Mouse (Mus musculus) heart, embryonic 15.5 days (tissue): ENCODE measurements around the gene Pfdn4. TPM values are rescaled to one million over a fixed set of nuclear protein-coding genes. Genes with fewer than 3 reads are reported as not detected.
"Not testable (repeated sequence)": the region's sequence is repeated elsewhere in the genome, so short reads cannot be mapped to it uniquely, and the experiment has no call there.

ENCODE experiments used
- ATAC-seq: fragments of 200-750 bp; cut with Nextera tagmentation; replicated peaks from 2 replicates; pipeline ENCODE4 v1.8.0; 2017; ENCODE audit warnings: low read depth, moderate TSS enrichment; ENCODE audit not compliant: insufficient number of reproducible peaks, insufficient read depth, low FRiP score
- H3K27ac ChIP-seq: fragments of 300-500 bp; sonication (generic); 2 replicates; pipeline ENCODE4 v1.5.1; 2015; ENCODE audit warnings: mild to moderate bottlenecking, inconsistent platforms
- H3K27me3 ChIP-seq: fragments of 300-500 bp; sonication (generic); 2 replicates; pipeline ENCODE4 v1.6.1; 2015; ENCODE audit warnings: inconsistent platforms
- H3K36me3 ChIP-seq: fragments of 300-500 bp; sonication (generic); 2 replicates; pipeline ENCODE4 v1.6.1; 2015; ENCODE audit warnings: mild to moderate bottlenecking, inconsistent platforms
- H3K4me1 ChIP-seq: fragments of 300-500 bp; sonication (generic); replicated peaks from 2 replicates; pipeline ENCODE4 v1.6.1; 2015; ENCODE audit warnings: inconsistent platforms
- H3K4me2 ChIP-seq: fragments of 300-500 bp; sonication (generic); 2 replicates; pipeline ENCODE4 v1.6.1; 2015; ENCODE audit warnings: inconsistent platforms, mild to moderate bottlenecking, moderate library complexity
- H3K4me3 ChIP-seq: fragments of 300-500 bp; sonication (generic); 2 replicates; pipeline ENCODE4 v1.5.1; 2015; ENCODE audit warnings: mild to moderate bottlenecking, inconsistent platforms
- H3K9ac ChIP-seq: fragments of 300-500 bp; sonication (generic); 2 replicates; pipeline ENCODE4 v1.6.1; 2015; ENCODE audit warnings: mild to moderate bottlenecking, inconsistent platforms
- H3K9me3 ChIP-seq: fragments of 300-500 bp; sonication (generic); replicated peaks from 2 replicates; pipeline ENCODE4 v1.6.1; 2016; ENCODE audit warnings: inconsistent platforms
- WGBS: fragments of 180-500 bp; shearing (Covaris S2); methylation state at CpG from one replicate; pipeline ENCODE4 v1.1.7; 2015; ENCODE audit warnings: mixed read lengths; 5-methylcytosine and 5-hydroxymethylcytosine counted together
- polyA plus RNA-seq: library from polyadenylated mRNA; unstranded; fragments of >200 nt; fragmentation: Nextera tagmentation; extraction: Ambion mirVana; gene quantifications from 2 replicates; pipeline ENCODE4 v1.2.1, GENCODE M21; 2015

The Pfdn4 gene
- polyA plus RNA-seq: 38.9 and 50.7 TPM in 2 replicates

GRCm38 (mm10) chr2:170496154-170496930 lies at the start of gene Pfdn4:
Pfdn4 (plus strand) TSS chr2:170496428.
- 2% methylated on average over 46 of the region's 46 CpGs for WGBS
- peaks cover 96% of the 10 kb centered on the region for H3K27me3 ChIP-seq
- peak within 1 kb of the TSS; percentile 47 for H3K4me2 ChIP-seq
- H3K36me3 ChIP-seq: no peaks in the 10 kb centered on the region
- ATAC-seq: no peak
- H3K27ac ChIP-seq: no peak within 1 kb of the TSS
- no peak within 1 kb of the TSS for H3K9ac ChIP-seq
- peak within 1 kb of the TSS; percentile 27 for H3K4me3 ChIP-seq
- H3K9me3 ChIP-seq: no peaks in the 10 kb centered on the region
- H3K4me1 ChIP-seq: peaks cover 8% of the 10 kb centered on the region

GRCm38 (mm10) chr2:170446843-170447383 lies 49.3 kb upstream of the Pfdn4 start:
- Histone ChIP-seq H3K27ac (no peak overlapping the region), H3K4me2 (no peak overlapping the region), H3K9ac (no peak overlapping the region), H3K9me3 (no peaks in the 10 kb centered on the region), H3K27me3 (peaks cover 33% of the 10 kb centered on the region), H3K4me3 (no peak overlapping the region), H3K4me1 (no peaks in the 10 kb centered on the region), H3K36me3 (no peaks in the 10 kb centered on the region)
- ATAC-seq: no peak
- 69% methylated on average over 5 of the region's 5 CpGs for WGBS

- no peak for ATAC-seq
- no peak overlapping the region for H3K4me2 ChIP-seq
- H3K36me3 ChIP-seq: no peaks in the 10 kb centered on the region
- H3K4me3 ChIP-seq: no peak overlapping the region
- no peaks in the 10 kb centered on the region for H3K9me3 ChIP-seq
- no peak overlapping the region for H3K9ac ChIP-seq
- H3K27ac ChIP-seq: no peak overlapping the region
- 67% methylated on average over 10 of the region's 10 CpGs for WGBS
- no peaks in the 10 kb centered on the region for H3K4me1 ChIP-seq
- peaks cover 39% of the 10 kb centered on the region for H3K27me3 ChIP-seq
These were observed 48.6 kb upstream of the Pfdn4 start for GRCm38 (mm10) chr2:170447651-170448050.

GRCm38 (mm10) chr2:170450933-170451332 lies 45.3 kb upstream of the Pfdn4 start:
- 0 out of 2 replicates have a peak, but pooled peaks have one; percentile 31 for ATAC-seq
- no peak overlapping the region for H3K27ac ChIP-seq
- 8% methylated on average over 9 of the region's 9 CpGs for WGBS
- no peak overlapping the region for H3K4me3 ChIP-seq
- no peaks in the 10 kb centered on the region for H3K9me3 ChIP-seq
- H3K27me3 ChIP-seq: peaks cover 61% of the 10 kb centered on the region
- H3K36me3 ChIP-seq: no peaks in the 10 kb centered on the region
- peak overlapping the region; percentile 30; the same call in 1 of the 2 replicates for H3K4me2 ChIP-seq
- no peaks in the 10 kb centered on the region for H3K4me1 ChIP-seq
- H3K9ac ChIP-seq: no peak overlapping the region

- not testable (repeated sequence) for H3K9ac ChIP-seq, H3K36me3 ChIP-seq, H3K4me3 ChIP-seq, ATAC-seq, H3K9me3 ChIP-seq, H3K4me2 ChIP-seq, H3K4me1 ChIP-seq, H3K27ac ChIP-seq
- H3K27me3 ChIP-seq: peaks cover 75% of the 10 kb centered on the region
- 41% methylated on average over 4 of the region's 4 CpGs for WGBS
These were observed 42.4 kb upstream of the Pfdn4 start for GRCm38 (mm10) chr2:170453809-170454208.

GRCm38 (mm10) chr2:170459183-170459582 lies 37.0 kb upstream of the Pfdn4 start:
- H3K27me3 ChIP-seq: peaks cover 77% of the 10 kb centered on the region
- 68% methylated on average over 10 of the region's 10 CpGs for WGBS
- H3K4me2 ChIP-seq: no peak overlapping the region
- H3K9me3 ChIP-seq: no peaks in the 10 kb centered on the region
- H3K27ac ChIP-seq: no peak overlapping the region
- H3K4me1 ChIP-seq: no peaks in the 10 kb centered on the region
- ATAC-seq: no peak
- H3K4me3 ChIP-seq: no peak overlapping the region
- H3K36me3 ChIP-seq: no peaks in the 10 kb centered on the region
- no peak overlapping the region for H3K9ac ChIP-seq

- Histone ChIP-seq H3K36me3 (no peaks in the 10 kb centered on the region), H3K4me1 (no peaks in the 10 kb centered on the region), H3K9me3 (no peaks in the 10 kb centered on the region), H3K9ac (no peak overlapping the region), H3K27ac (no peak overlapping the region), H3K4me3 (no peak overlapping the region), H3K4me2 (no peak overlapping the region), H3K27me3 (peaks cover 73% of the 10 kb centered on the region)
- no peak for ATAC-seq
- 46% methylated on average over 9 of the region's 9 CpGs for WGBS
These were observed 36.4 kb upstream of the Pfdn4 start for GRCm38 (mm10) chr2:170459805-170460204.

- Histone ChIP-seq H3K4me2 (no peak overlapping the region), H3K9me3 (no peaks in the 10 kb centered on the region), H3K4me1 (no peaks in the 10 kb centered on the region), H3K27ac (no peak overlapping the region), H3K4me3 (no peak overlapping the region), H3K36me3 (no peaks in the 10 kb centered on the region), H3K9ac (no peak overlapping the region), H3K27me3 (peaks cover 70% of the 10 kb centered on the region)
- ATAC-seq: no peak
- WGBS: 74% methylated on average over 7 of the region's 7 CpGs
These were observed 34.6 kb upstream of the Pfdn4 start for GRCm38 (mm10) chr2:170461652-170462051.

GRCm38 (mm10) chr2:170464817-170465216 lies 31.4 kb upstream of the Pfdn4 start:
- peaks cover 75% of the 10 kb centered on the region for H3K27me3 ChIP-seq

GRCm38 (mm10) chr2:170468009-170468408 lies 28.2 kb upstream of the Pfdn4 start:
- no peak overlapping the region for H3K4me3 ChIP-seq
- no peak for ATAC-seq
- no peaks in the 10 kb centered on the region; the same call in 1 of the 2 replicates for H3K4me1 ChIP-seq
- no peaks in the 10 kb centered on the region for H3K36me3 ChIP-seq
- no peak overlapping the region for H3K27ac ChIP-seq
- H3K9me3 ChIP-seq: no peaks in the 10 kb centered on the region
- peaks cover 80% of the 10 kb centered on the region for H3K27me3 ChIP-seq
- H3K9ac ChIP-seq: no peak overlapping the region
- no peak overlapping the region for H3K4me2 ChIP-seq

More at GRCm38 (mm10) chr2:170464817-170465216, 31.4 kb upstream of the Pfdn4 start:
- 45% methylated on average over 4 of the region's 4 CpGs for WGBS
- Histone ChIP-seq H3K27ac (no peak overlapping the region), H3K36me3 (no peaks in the 10 kb centered on the region), H3K4me3 (no peak overlapping the region), H3K9ac (no peak overlapping the region), H3K4me2 (no peak overlapping the region), H3K4me1 (no peaks in the 10 kb centered on the region; the same call in 1 of the 2 replicates), H3K9me3 (no peaks in the 10 kb centered on the region)
- no peak for ATAC-seq

GRCm38 (mm10) chr2:170469616-170470308 lies 26.5 kb upstream of the Pfdn4 start:
- H3K36me3 ChIP-seq: no peaks in the 10 kb centered on the region
- no peak overlapping the region for H3K4me3 ChIP-seq
- no peaks in the 10 kb centered on the region; the same call in 1 of the 2 replicates for H3K4me1 ChIP-seq
- no peak overlapping the region for H3K27ac ChIP-seq
- peak overlapping the region; percentile 9; the same call in 1 of the 2 replicates for H3K4me2 ChIP-seq
- 12% methylated on average over 10 of the region's 10 CpGs for WGBS
- no peak overlapping the region for H3K9ac ChIP-seq
- no peak; the same call in 1 of the 2 replicates for ATAC-seq
- H3K9me3 ChIP-seq: 0 out of 2 replicates have a peak, but pooled peaks cover 4% of the 10 kb centered on the region
- H3K27me3 ChIP-seq: peaks cover 86% of the 10 kb centered on the region
